Mouse (Mus musculus) cortical plate, adult 2 months (tissue): ENCODE measurements around the gene Lctl. TPM values are rescaled to one million over a fixed set of nuclear protein-coding genes. Genes with fewer than 3 reads are reported as not detected.

Source experiments
- H3K27ac ChIP-seq: fragments of 200-500 bp; 2 replicates; pipeline ENCODE4 v1.5.1; 2012; ENCODE audit warnings: low read length, control low read depth, inconsistent platforms; ENCODE audit not compliant: insufficient read depth
- H3K4me1 ChIP-seq: fragments of 200-500 bp; 2 replicates; pipeline ENCODE4 v1.6.1; 2011; ENCODE audit warnings: low read length; ENCODE audit not compliant: control insufficient read depth, insufficient read depth
- H3K4me3 ChIP-seq: fragments of 200-500 bp; 2 replicates; pipeline ENCODE4 v1.5.1; 2011; ENCODE audit warnings: mild to moderate bottlenecking, low read length, control low read depth; ENCODE audit not compliant: insufficient read depth
- CTCF ChIP-seq: fragments of 200-500 bp; IDR thresholded peaks from 2 replicates; pipeline ENCODE4 v1.5.1; 2011; ENCODE audit warnings: mild to moderate bottlenecking, control low read depth, low read length; ENCODE audit not compliant: insufficient read depth; ENCODE audit errors: extremely low read depth
- POLR2A ChIP-seq: fragments of 200-500 bp; IDR thresholded peaks from 2 replicates; pipeline ENCODE4 v1.6.1; 2011; ENCODE audit warnings: mild to moderate bottlenecking, low read length, control low read depth; ENCODE audit not compliant: insufficient read depth; ENCODE audit errors: extremely low read depth
- polyA plus RNA-seq: library from polyadenylated mRNA; depleted of rRNA; stranded (reverse); fragments of >200 nt; gene quantifications from 2 replicates; pipeline ENCODE4 v1.2.3, GENCODE M21; 2012; rRNA removed

Lctl gene
- polyA plus RNA-seq, result 0.25 and 0.36 TPM in 2 replicates

- H3K4me3 ChIP-seq, result no peak within 1 kb of the TSS
- no peaks in the 10 kb centered on the region for H3K4me1 ChIP-seq
- H3K27ac ChIP-seq, result no peak within 1 kb of the TSS
- no peak for TF ChIP-seq CTCF
- no peak for TF ChIP-seq POLR2A
These were observed at the start of gene Lctl for GRCm38 (mm10) chr9:64116876-64117275. Gene Lctl (plus strand): TSS chr9:64117147.

GRCm38 (mm10) chr9:64067787-64068186 lies 49.2 kb upstream of the Lctl start:
- no peak overlapping the region for H3K4me3 ChIP-seq
- H3K4me1 ChIP-seq, result no peaks in the 10 kb centered on the region
- H3K27ac ChIP-seq, result no peak overlapping the region
- TF ChIP-seq POLR2A, result no peak
- TF ChIP-seq CTCF, result no peak

GRCm38 (mm10) chr9:64068571-64068970 lies 48.4 kb upstream of the Lctl start:
- Histone ChIP-seq H3K27ac (no peak overlapping the region), H3K4me3 (no peak overlapping the region), H3K4me1 (no peaks in the 10 kb centered on the region)
- TF ChIP-seq POLR2A (no peak), CTCF (no peak)

GRCm38 (mm10) chr9:64069131-64069530 lies 47.8 kb upstream of the Lctl start:
- TF ChIP-seq CTCF (no peak), POLR2A (no peak)
- H3K27ac ChIP-seq, result no peak overlapping the region
- no peak overlapping the region for H3K4me3 ChIP-seq
- H3K4me1 ChIP-seq, result no peaks in the 10 kb centered on the region

GRCm38 (mm10) chr9:64070674-64071073 lies 46.3 kb upstream of the Lctl start:
- no peak overlapping the region for H3K4me3 ChIP-seq
- H3K4me1 ChIP-seq, result no peaks in the 10 kb centered on the region
- no peak overlapping the region for H3K27ac ChIP-seq
- no peak for TF ChIP-seq CTCF
- TF ChIP-seq POLR2A, result no peak

- TF ChIP-seq CTCF (no peak), POLR2A (no peak)
- Histone ChIP-seq H3K4me3 (no peak overlapping the region), H3K27ac (no peak overlapping the region), H3K4me1 (no peaks in the 10 kb centered on the region)
These were observed 42.1 kb upstream of the Lctl start for GRCm38 (mm10) chr9:64074831-64075230.

GRCm38 (mm10) chr9:64076412-64076811 lies 40.5 kb upstream of the Lctl start:
- no peak for TF ChIP-seq POLR2A
- TF ChIP-seq CTCF, result no peak
- Histone ChIP-seq H3K4me1 (no peaks in the 10 kb centered on the region), H3K27ac (no peak overlapping the region), H3K4me3 (no peak overlapping the region)

GRCm38 (mm10) chr9:64078386-64078792 lies 38.6 kb upstream of the Lctl start:
- no peak for TF ChIP-seq CTCF
- no peak for TF ChIP-seq POLR2A
- Histone ChIP-seq H3K27ac (no peak overlapping the region), H3K4me3 (no peak overlapping the region), H3K4me1 (no peaks in the 10 kb centered on the region)

- TF ChIP-seq CTCF, result no peak
- TF ChIP-seq POLR2A, result no peak
- Histone ChIP-seq H3K4me1 (no peaks in the 10 kb centered on the region), H3K27ac (no peak overlapping the region), H3K4me3 (no peak overlapping the region)
These were observed 37.0 kb upstream of the Lctl start for GRCm38 (mm10) chr9:64079922-64080321.

- Histone ChIP-seq H3K27ac (no peak overlapping the region), H3K4me1 (no peaks in the 10 kb centered on the region), H3K4me3 (no peak overlapping the region)
- TF ChIP-seq CTCF (no peak), POLR2A (no peak)
These were observed 32.7 kb upstream of the Lctl start for GRCm38 (mm10) chr9:64084231-64084630.
